Mouse (Mus musculus): ENCODE data around the gene Zfand5. TPM values are rescaled to one million over a fixed set of nuclear protein-coding genes. Genes with fewer than 3 reads are reported as not detected.

The Zfand5 gene
- polyA plus RNA-seq, 1 experiment from 2014 or later: 81.2 TPM

Other genes with a start within 250 kb of the Zfand5 start
- gene Gda, start 201.2 kb downstream of the Zfand5 start, polyA plus RNA-seq (2015; fragmentation: Nextera tagmentation; extraction: Ambion mirVana): 0.30 and 0.42 TPM in 2 replicates